Mouse (Mus musculus) E14TG2a.4 (cell line): ENCODE measurements at regions not wholly inside any gene's neighbourhood (a gene's known extent, or its start where the extent isn't known, plus 50 kb on each side); places are given as distances from the start of the nearest gene placed in this dataset.

ENCODE experiments used
- CTCF ChIP-seq: conservative IDR thresholded peaks from 2 replicates; pipeline ENCODE4 v1.5.1; 2014; ENCODE audit warnings: low read length
- NANOG ChIP-seq: IDR thresholded peaks from 2 replicates; pipeline ENCODE4 v1.6.1; 2014; ENCODE audit warnings: borderline replicate concordance, low read length, mixed read lengths
- POU5F1 ChIP-seq: IDR thresholded peaks from 2 replicates; pipeline ENCODE4 v1.6.1; 2014; ENCODE audit warnings: low read length, borderline replicate concordance

DNA sequence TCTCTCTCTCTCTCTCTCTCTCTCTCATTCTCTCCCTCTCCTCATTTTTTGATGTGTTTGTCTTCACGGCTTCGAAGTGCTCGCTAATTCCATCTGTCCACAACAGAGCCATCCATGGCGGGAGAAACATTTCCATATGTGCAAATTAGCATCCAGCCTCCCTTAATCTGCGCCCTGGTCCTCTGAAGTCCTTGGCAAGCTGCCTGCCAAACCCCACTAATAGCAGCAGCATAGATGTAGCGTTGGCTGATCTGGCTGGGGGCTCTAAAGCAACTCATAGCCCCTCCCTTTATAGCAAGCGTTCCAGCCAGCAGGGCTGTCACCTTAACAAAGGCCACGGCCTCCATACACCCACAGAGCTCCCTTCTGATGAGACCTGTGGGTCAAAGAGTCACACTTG lies 272.3 kb upstream of the 3110018I06Rik start:
- TF ChIP-seq CTCF (no peak), POU5F1 (no peak), NANOG (no peak)
